Mouse (Mus musculus) heart, embryonic 12.5 days (tissue): Measurements from ENCODE around the gene B3gnt2. TPM values are rescaled to one million over a fixed set of nuclear protein-coding genes. Genes with fewer than 3 reads are reported as not detected.

Source experiments
- ATAC-seq: fragments of 200-750 bp; cut with Nextera tagmentation; 2 replicates; pipeline ENCODE4 v1.8.0; 2017; ENCODE audit warnings: moderate TSS enrichment, moderate library complexity; ENCODE audit not compliant: insufficient number of reproducible peaks, low FRiP score
- H3K27ac ChIP-seq: fragments of 300-500 bp; sonication (generic); 2 replicates; pipeline ENCODE4 v1.5.1; 2016; ENCODE audit warnings: mild to moderate bottlenecking, moderate library complexity; ENCODE audit not compliant: poor library complexity, severe bottlenecking
- H3K27me3 ChIP-seq: fragments of 300-500 bp; sonication (generic); replicated peaks from 2 replicates; pipeline ENCODE4 v1.6.1; 2016; ENCODE audit warnings: mild to moderate bottlenecking, moderate library complexity
- H3K36me3 ChIP-seq: fragments of 300-500 bp; sonication (generic); 2 replicates; pipeline ENCODE4 v1.6.1; 2016; ENCODE audit warnings: mild to moderate bottlenecking, moderate library complexity
- H3K4me1 ChIP-seq: fragments of 300-500 bp; sonication (generic); replicated peaks from 2 replicates; pipeline ENCODE4 v1.6.1; 2016; ENCODE audit warnings: mild to moderate bottlenecking
- H3K4me2 ChIP-seq: fragments of 300-500 bp; sonication (generic); 2 replicates; pipeline ENCODE4 v1.6.1; 2016; ENCODE audit warnings: mild to moderate bottlenecking, moderate library complexity
- H3K4me3 ChIP-seq: fragments of 300-500 bp; sonication (generic); 2 replicates; pipeline ENCODE4 v1.5.1; 2016; ENCODE audit warnings: mild to moderate bottlenecking
- H3K9ac ChIP-seq: fragments of 300-500 bp; sonication (generic); 2 replicates; pipeline ENCODE4 v1.6.1; 2016; ENCODE audit warnings: mild to moderate bottlenecking, moderate library complexity
- H3K9me3 ChIP-seq: fragments of 300-500 bp; sonication (generic); replicated peaks from 2 replicates; pipeline ENCODE4 v1.6.1; 2016; ENCODE audit warnings: mild to moderate bottlenecking, moderate library complexity
- WGBS: fragments of 180-500 bp; shearing (Covaris S2); methylation state at CpG from one replicate; pipeline ENCODE4 v1.1.7; 2016; 5-methylcytosine and 5-hydroxymethylcytosine counted together
- polyA plus RNA-seq: library from polyadenylated mRNA; unstranded; fragments of >200 nt; fragmentation: Nextera tagmentation; extraction: Ambion mirVana; gene quantifications from 2 replicates; pipeline ENCODE4 v1.2.1, GENCODE M21; 2016

B3gnt2 gene
- polyA plus RNA-seq, 1 experiment from 2014 or later: 3.3 TPM

- Histone ChIP-seq H3K27ac (no peak overlapping the region), H3K9me3 (0 out of 2 replicates have a peak, but pooled peaks cover 10% of the 10 kb centered on the region), H3K9ac (no peak overlapping the region), H3K4me1 (no peaks in the 10 kb centered on the region), H3K27me3 (no peaks in the 10 kb centered on the region), H3K36me3 (no peaks in the 10 kb centered on the region), H3K4me2 (no peak overlapping the region), H3K4me3 (no peak overlapping the region)
- ATAC-seq: no peak
- WGBS: 87% methylated on average over 7 of the region's 7 CpGs
Observed at GRCm38 (mm10) chr11:22718036-22718435, 142.7 kb downstream of the B3gnt2 start.

- H3K27ac ChIP-seq: no peak overlapping the region
- no peaks in the 10 kb centered on the region for H3K27me3 ChIP-seq
- no peak overlapping the region for H3K4me3 ChIP-seq
- WGBS: 82% methylated on average over 3 of the region's 3 CpGs
- no peaks in the 10 kb centered on the region for H3K36me3 ChIP-seq
- ATAC-seq: no peak
- H3K4me1 ChIP-seq: no peaks in the 10 kb centered on the region
- no peak overlapping the region for H3K4me2 ChIP-seq
- H3K9me3 ChIP-seq: no peaks in the 10 kb centered on the region
- no peak overlapping the region for H3K9ac ChIP-seq
Observed at GRCm38 (mm10) chr11:22711327-22711726, 149.4 kb downstream of the B3gnt2 start.

- WGBS: 92% methylated on average over 2 of the region's 2 CpGs
- H3K36me3 ChIP-seq: no peaks in the 10 kb centered on the region
- no peak overlapping the region for H3K9ac ChIP-seq
- no peak for ATAC-seq
- H3K4me3 ChIP-seq: no peak overlapping the region
- no peak overlapping the region for H3K4me2 ChIP-seq
- H3K4me1 ChIP-seq: no peaks in the 10 kb centered on the region
- no peaks in the 10 kb centered on the region for H3K27me3 ChIP-seq
- no peaks in the 10 kb centered on the region for H3K9me3 ChIP-seq
- no peak overlapping the region for H3K27ac ChIP-seq
Observed at GRCm38 (mm10) chr11:22710596-22710995, 150.2 kb downstream of the B3gnt2 start.

Other genes starting within 250 kb of the B3gnt2 start
- 2.3 and 3.2 TPM in 2 replicates for gene Zrsr1, start 111.0 kb upstream of the B3gnt2 start, polyA plus RNA-seq
- 8.5 and 9.4 TPM in 2 replicates for gene Gm28048, start 121.1 kb upstream of the B3gnt2 start, polyA plus RNA-seq
- gene Commd1, start 121.4 kb upstream of the B3gnt2 start, polyA plus RNA-seq: 295 and 316 TPM in 2 replicates
- gene Cct4, start 129.6 kb upstream of the B3gnt2 start, polyA plus RNA-seq: 240 and 247 TPM in 2 replicates
- 1.8 and 2.1 TPM in 2 replicates for gene Fam161a, start 146.6 kb upstream of the B3gnt2 start, polyA plus RNA-seq